Mouse (Mus musculus) MEL (cell line): ENCODE data around the gene Hic1.

Experiments
- BHLHE40 ChIP-seq: IDR thresholded peaks from 2 replicates; pipeline ENCODE4 v1.6.1; 2012; ENCODE audit warnings: low read depth, mild to moderate bottlenecking, inconsistent platforms, low read length, improper control_type of control experiment, borderline replicate concordance
- CTCF ChIP-seq, 3 experiments: IDR thresholded peaks in 2 of 3; conservative IDR thresholded peaks in 1 of 3; 2 replicates each; pipeline ENCODE4 v1.5.1; 2011 to 2012; ENCODE audit warnings: low read length in 3 of 3, low read depth in 2 of 3, mild to moderate bottlenecking in 2 of 3, improper control_type of control experiment in 1 of 3, inconsistent platforms in 1 of 3, mixed read lengths in 1 of 3, moderate library complexity in 1 of 3; ENCODE audit not compliant: control insufficient read depth in 1 of 3, insufficient read depth in 1 of 3, poor library complexity in 1 of 3, severe bottlenecking in 1 of 3
- E2F4 ChIP-seq: IDR thresholded peaks from 2 replicates; pipeline ENCODE4 v1.6.1; 2011; ENCODE audit warnings: low read depth, low read length, improper control_type of control experiment, borderline replicate concordance
- EP300 ChIP-seq, 2 experiments: IDR thresholded peaks; 2 replicates each; pipeline ENCODE4 v1.6.1; 2011; ENCODE audit warnings: improper control_type of control experiment in 2 of 2, low read length in 2 of 2, low read depth in 1 of 2, mild to moderate bottlenecking in 1 of 2
- GATA1 ChIP-seq: IDR thresholded peaks from 2 replicates; pipeline ENCODE4 v1.6.1; 2011; ENCODE audit warnings: low read depth, low read length, improper control_type of control experiment
- HCFC1 ChIP-seq: IDR thresholded peaks from 2 replicates; pipeline ENCODE4 v1.6.1; 2012; ENCODE audit warnings: low read depth, mild to moderate bottlenecking, inconsistent platforms, low read length, improper control_type of control experiment, moderate library complexity
- JUND ChIP-seq: IDR thresholded peaks from 2 replicates; pipeline ENCODE4 v1.6.1; 2011; ENCODE audit warnings: low read depth, mild to moderate bottlenecking, improper control_type of control experiment, low read length
- POLR2A ChIP-seq, 2 experiments: IDR thresholded peaks; 2 replicates each; pipeline ENCODE4 v1.6.1; 2011 to 2012; ENCODE audit warnings: low read length in 2 of 2, mild to moderate bottlenecking in 2 of 2, control low read depth in 1 of 2, improper control_type of control experiment in 1 of 2, low read depth in 1 of 2, moderate library complexity in 1 of 2; ENCODE audit not compliant: control insufficient read depth in 1 of 2, insufficient read depth in 1 of 2, poor library complexity in 1 of 2
- SIN3A ChIP-seq: IDR thresholded peaks from 2 replicates; pipeline ENCODE4 v1.6.1; 2012; ENCODE audit warnings: low read length, improper control_type of control experiment, inconsistent platforms
- TAL1 ChIP-seq: IDR thresholded peaks from 2 replicates; pipeline ENCODE4 v1.6.1; 2012; ENCODE audit warnings: mild to moderate bottlenecking, inconsistent platforms, low read length, moderate library complexity, mixed read lengths
- UBTF ChIP-seq: IDR thresholded peaks from 2 replicates; pipeline ENCODE4 v1.6.1; 2012; ENCODE audit warnings: low read depth, mild to moderate bottlenecking, inconsistent platforms, low read length, improper control_type of control experiment, moderate library complexity, borderline replicate concordance; ENCODE audit not compliant: insufficient read depth
- USF1 ChIP-seq: IDR thresholded peaks from 2 replicates; pipeline ENCODE4 v1.6.1; 2014; ENCODE audit warnings: low read depth, mild to moderate bottlenecking, inconsistent platforms, low read length, improper control_type of control experiment, moderate library complexity

- TF ChIP-seq CTCF (IDR thresholded peaks at IDR 0.05 in 2 of 3, conservative IDR thresholded peaks at IDR 0.05 in 1 of 3; ENCODE audit: control insufficient read depth in 1 of 3, insufficient read depth in 1 of 3, low read depth in 2 of 3, low read length in 3 of 3, poor library complexity in 1 of 3, severe bottlenecking in 1 of 3) (no peak), TAL1 (no peak), BHLHE40 (no peak), POLR2A (IDR thresholded peaks at IDR 0.05; ENCODE audit: control insufficient read depth in 1 of 2, insufficient read depth in 1 of 2, low read depth in 1 of 2, low read length in 2 of 2, poor library complexity in 1 of 2) (no peak), EP300 (IDR thresholded peaks at IDR 0.05; ENCODE audit: low read depth in 1 of 2, low read length in 2 of 2) (no peak), UBTF (no peak), USF1 (no peak), JUND (no peak), HCFC1 (no peak), SIN3A (no peak), GATA1 (no peak), E2F4 (no peak)
Measured at GRCm38 (mm10) chr11:75141913-75142312, 27.4 kb downstream of the Hic1 start.
